Mouse (Mus musculus) heart, embryonic 15.5 days (tissue): ENCODE data around the gene Vmn1r115. TPM values are rescaled to one million over a fixed set of nuclear protein-coding genes. Genes with fewer than 3 reads are reported as not detected.
"Not testable (repeated sequence)": the region's sequence is repeated elsewhere in the genome, so short reads cannot be mapped to it uniquely, and the experiment has no call there.

Experiments used
- ATAC-seq: fragments of 200-750 bp; cut with Nextera tagmentation; replicated peaks from 2 replicates; pipeline ENCODE4 v1.8.0; 2017; ENCODE audit warnings: low read depth, moderate TSS enrichment; ENCODE audit not compliant: insufficient number of reproducible peaks, insufficient read depth, low FRiP score
- H3K27ac ChIP-seq: fragments of 300-500 bp; sonication (generic); 2 replicates; pipeline ENCODE4 v1.5.1; 2015; ENCODE audit warnings: mild to moderate bottlenecking, inconsistent platforms
- H3K27me3 ChIP-seq: fragments of 300-500 bp; sonication (generic); 2 replicates; pipeline ENCODE4 v1.6.1; 2015; ENCODE audit warnings: inconsistent platforms
- H3K36me3 ChIP-seq: fragments of 300-500 bp; sonication (generic); 2 replicates; pipeline ENCODE4 v1.6.1; 2015; ENCODE audit warnings: mild to moderate bottlenecking, inconsistent platforms
- H3K4me1 ChIP-seq: fragments of 300-500 bp; sonication (generic); replicated peaks from 2 replicates; pipeline ENCODE4 v1.6.1; 2015; ENCODE audit warnings: inconsistent platforms
- H3K4me2 ChIP-seq: fragments of 300-500 bp; sonication (generic); 2 replicates; pipeline ENCODE4 v1.6.1; 2015; ENCODE audit warnings: inconsistent platforms, mild to moderate bottlenecking, moderate library complexity
- H3K4me3 ChIP-seq: fragments of 300-500 bp; sonication (generic); 2 replicates; pipeline ENCODE4 v1.5.1; 2015; ENCODE audit warnings: mild to moderate bottlenecking, inconsistent platforms
- H3K9ac ChIP-seq: fragments of 300-500 bp; sonication (generic); 2 replicates; pipeline ENCODE4 v1.6.1; 2015; ENCODE audit warnings: mild to moderate bottlenecking, inconsistent platforms
- H3K9me3 ChIP-seq: fragments of 300-500 bp; sonication (generic); replicated peaks from 2 replicates; pipeline ENCODE4 v1.6.1; 2016; ENCODE audit warnings: inconsistent platforms
- WGBS: fragments of 180-500 bp; shearing (Covaris S2); methylation state at CpG from one replicate; pipeline ENCODE4 v1.1.7; 2015; ENCODE audit warnings: mixed read lengths; 5-methylcytosine and 5-hydroxymethylcytosine counted together
- polyA plus RNA-seq: library from polyadenylated mRNA; unstranded; fragments of >200 nt; fragmentation: Nextera tagmentation; extraction: Ambion mirVana; gene quantifications from 2 replicates; pipeline ENCODE4 v1.2.1, GENCODE M21; 2015

Vmn1r115 gene
- polyA plus RNA-seq = not detected in 2 replicates

- H3K4me3 ChIP-seq, H3K9ac ChIP-seq, ATAC-seq, H3K4me1 ChIP-seq, H3K27me3 ChIP-seq, H3K36me3 ChIP-seq, H3K9me3 ChIP-seq, H3K27ac ChIP-seq, H3K4me2 ChIP-seq: not testable (repeated sequence)
- 78% methylated on average over 1 of the region's 3 CpGs for WGBS
Observed at GRCm38 (mm10) chr7:20844885-20845284, at the start of gene Vmn1r115. Gene Vmn1r115 (minus strand): TSS chr7:20844985.

GRCm38 (mm10) chr7:20884021-20884420 is 39.2 kb upstream of the Vmn1r115 start, which contains the start of gene Vmn1r117:
Gene Vmn1r117 (minus strand): TSS chr7:20884121.
- H3K4me2 ChIP-seq, H3K4me3 ChIP-seq, H3K9me3 ChIP-seq, H3K9ac ChIP-seq, H3K36me3 ChIP-seq, H3K27me3 ChIP-seq, H3K4me1 ChIP-seq, H3K27ac ChIP-seq, ATAC-seq: not testable (repeated sequence)
- no CpG with 5 or more reads among the region's 2 CpGs for WGBS

- not testable (repeated sequence) for H3K4me2 ChIP-seq, H3K9ac ChIP-seq, H3K27me3 ChIP-seq, H3K4me1 ChIP-seq, H3K4me3 ChIP-seq, H3K27ac ChIP-seq, H3K9me3 ChIP-seq, H3K36me3 ChIP-seq, ATAC-seq
- 40% methylated on average over 3 of the region's 3 CpGs for WGBS
Observed at GRCm38 (mm10) chr7:20871956-20872355, 27.2 kb upstream of the Vmn1r115 start, which contains the start of gene Vmn1r116. Gene Vmn1r116 (plus strand): TSS chr7:20872256.

GRCm38 (mm10) chr7:20812086-20812485 is 32.7 kb downstream of the Vmn1r115 start, which contains the start of gene Vmn1r114:
Gene Vmn1r114 (minus strand): TSS chr7:20812186.
- not testable (repeated sequence) for H3K9me3 ChIP-seq, H3K36me3 ChIP-seq, H3K9ac ChIP-seq, H3K4me1 ChIP-seq, H3K4me3 ChIP-seq, H3K27ac ChIP-seq, H3K4me2 ChIP-seq, H3K27me3 ChIP-seq, ATAC-seq
- no CpG with 5 or more reads among the region's 5 CpGs for WGBS

Other genes with a start within 250 kb of the Vmn1r115 start
- gene Gm4513, start 246.0 kb downstream of the Vmn1r115 start, polyA plus RNA-seq = not detected in 2 replicates
- not detected in 2 replicates for gene Vmn1r107, start 176.1 kb downstream of the Vmn1r115 start, polyA plus RNA-seq
- gene Vmn1r111, start 141.8 kb downstream of the Vmn1r115 start, polyA plus RNA-seq = not detected in 2 replicates
- gene Gm10668, start 114.4 kb downstream of the Vmn1r115 start, polyA plus RNA-seq = not detected in 2 replicates
- not detected in 2 replicates for gene Vmn1r112, start 73.8 kb downstream of the Vmn1r115 start, polyA plus RNA-seq
- not detected in 2 replicates for gene Vmn1r113, start 57.7 kb downstream of the Vmn1r115 start, polyA plus RNA-seq
- gene Vmn1r114, start 32.8 kb downstream of the Vmn1r115 start, polyA plus RNA-seq = not detected in 2 replicates
- not detected in 2 replicates for gene Vmn1r116, start 27.3 kb upstream of the Vmn1r115 start, polyA plus RNA-seq
- gene Vmn1r117, start 39.1 kb upstream of the Vmn1r115 start, polyA plus RNA-seq = not detected in 2 replicates
- gene Vmn1r118, start 67.4 kb upstream of the Vmn1r115 start, polyA plus RNA-seq = not detected in 2 replicates
- not detected in 2 replicates for gene Vmn1r119, start 167.5 kb upstream of the Vmn1r115 start, polyA plus RNA-seq
- not detected in 2 replicates for gene Vmn1r120, start 208.8 kb upstream of the Vmn1r115 start, polyA plus RNA-seq